Mouse (Mus musculus): ENCODE measurements at regions not wholly inside any gene's neighbourhood (a gene's known extent, or its start where the extent isn't known, plus 50 kb on each side); places are given as distances from the start of the nearest gene placed in this dataset.

GRCm38 (mm10) chr1:174999265-175000200 is 77.9 kb upstream of the Grem2 start:
- DNase-seq: peak; percentile 10 to 40

GRCm38 (mm10) chr1:174992520-174992919 is 70.9 kb upstream of the Grem2 start:
- no peak for DNase-seq

GRCm38 (mm10) chr1:174988590-174988989 is 67.0 kb upstream of the Grem2 start:
- DNase-seq: no peak

- no peak for DNase-seq
Observed at GRCm38 (mm10) chr1:174971895-174972294, 50.3 kb upstream of the Grem2 start.
